Mouse (Mus musculus) ES-Bruce4 (cell line): ENCODE measurements at regions not wholly inside any gene's neighbourhood (a gene's known extent, or its start where the extent isn't known, plus 50 kb on each side); places are given as distances from the start of the nearest gene placed in this dataset.

ENCODE experiments used
- H3K27ac ChIP-seq: 2 replicates; pipeline ENCODE4 v1.5.1; 2012; ENCODE audit warnings: low read length, inconsistent platforms; ENCODE audit not compliant: insufficient read depth
- H3K27me3 ChIP-seq: 2 replicates; pipeline ENCODE4 v1.6.1; 2012; ENCODE audit warnings: mild to moderate bottlenecking, low read length, inconsistent platforms; ENCODE audit not compliant: control insufficient read depth, poor library complexity, insufficient read depth, severe bottlenecking
- H3K36me3 ChIP-seq: 2 replicates; pipeline ENCODE4 v1.6.1; 2012; ENCODE audit warnings: inconsistent platforms, mild to moderate bottlenecking, low read length, moderate library complexity; ENCODE audit not compliant: control insufficient read depth, poor library complexity, insufficient read depth, severe bottlenecking
- H3K4me1 ChIP-seq: one replicate; pipeline ENCODE4 v1.8.1; 2011; ENCODE audit warnings: low read length; ENCODE audit not compliant: control insufficient read depth, insufficient read depth
- H3K4me3 ChIP-seq: 2 replicates; pipeline ENCODE4 v1.5.1; 2011; ENCODE audit warnings: low read depth, mild to moderate bottlenecking, low read length
- H3K9ac ChIP-seq: 2 replicates; pipeline ENCODE4 v1.6.1; 2012; ENCODE audit warnings: low read depth, mild to moderate bottlenecking, inconsistent platforms; ENCODE audit not compliant: poor library complexity, severe bottlenecking
- H3K9me3 ChIP-seq: replicated peaks from 2 replicates; pipeline ENCODE4 v1.6.1; 2012; ENCODE audit warnings: mild to moderate bottlenecking, low read length, inconsistent platforms; ENCODE audit not compliant: control insufficient read depth, poor library complexity, insufficient read depth, severe bottlenecking
- CTCF ChIP-seq: IDR thresholded peaks from one replicate; pipeline ENCODE4 v1.8.1; 2011; ENCODE audit warnings: low read depth, low read length
- EP300 ChIP-seq: IDR thresholded peaks from 2 replicates; pipeline ENCODE4 v1.6.1; 2011; ENCODE audit warnings: low read depth, low read length; ENCODE audit not compliant: insufficient read depth
- POLR2A ChIP-seq: IDR thresholded peaks from one replicate; pipeline ENCODE4 v1.8.1; 2011; ENCODE audit warnings: low read length; ENCODE audit not compliant: insufficient read depth

DNA sequence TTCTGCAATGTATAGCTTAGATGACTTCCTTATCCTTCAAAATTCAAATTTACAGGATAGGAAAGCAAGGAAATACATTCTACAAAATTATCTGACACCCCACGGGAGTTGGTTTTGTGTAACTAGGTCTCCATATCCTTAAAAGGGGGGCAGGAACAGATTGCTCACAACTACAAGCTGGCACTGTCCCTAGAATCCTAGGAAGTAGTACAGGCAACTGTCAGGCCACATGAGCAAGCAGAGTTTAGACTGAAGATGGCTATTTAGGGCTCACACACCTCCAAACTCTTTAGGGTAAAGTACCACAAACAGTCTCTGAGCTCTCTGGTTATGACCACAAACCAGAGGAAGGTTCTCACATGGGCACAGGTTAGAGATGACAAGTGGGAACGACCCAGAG lies 273.5 kb upstream of the 4930412O13Rik start:
- no peaks in the 10 kb centered on the region for H3K27me3 ChIP-seq
- H3K36me3 ChIP-seq = no peaks in the 10 kb centered on the region
- H3K4me3 ChIP-seq = no peak overlapping the region
- no peak overlapping the region for H3K9ac ChIP-seq
- H3K4me1 ChIP-seq = no peaks in the 10 kb centered on the region
- TF ChIP-seq POLR2A = no peak
- no peak for TF ChIP-seq CTCF
- no peak for TF ChIP-seq EP300
- no peaks in the 10 kb centered on the region for H3K9me3 ChIP-seq
- no peak overlapping the region for H3K27ac ChIP-seq

DNA sequence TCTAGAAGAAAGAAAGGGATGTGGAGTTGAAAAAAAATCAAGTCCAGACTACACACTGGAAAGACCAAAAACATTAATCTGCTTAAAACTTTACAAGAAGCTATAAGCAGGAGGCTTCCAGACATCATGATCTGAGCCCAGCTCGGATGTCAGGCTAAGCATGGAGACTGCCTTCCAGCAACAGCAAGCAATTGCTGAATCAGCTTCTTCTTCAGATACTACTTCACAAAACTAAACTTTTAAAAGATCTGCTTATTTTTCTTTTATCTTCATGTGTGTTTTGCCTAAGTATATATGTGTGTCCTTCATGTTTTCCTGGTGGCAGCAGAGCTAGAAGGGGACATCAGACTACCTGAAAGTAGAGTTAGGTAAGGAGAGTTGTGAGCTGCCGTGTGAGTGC lies 266.6 kb upstream of the 4930412O13Rik start:
- Histone ChIP-seq H3K27me3 (no peaks in the 10 kb centered on the region), H3K9ac (no peak overlapping the region), H3K27ac (no peak overlapping the region), H3K9me3 (peaks cover 5% of the 10 kb centered on the region), H3K4me3 (no peak overlapping the region), H3K4me1 (no peaks in the 10 kb centered on the region), H3K36me3 (no peaks in the 10 kb centered on the region)
- no peak for TF ChIP-seq POLR2A
- TF ChIP-seq EP300 = no peak

DNA sequence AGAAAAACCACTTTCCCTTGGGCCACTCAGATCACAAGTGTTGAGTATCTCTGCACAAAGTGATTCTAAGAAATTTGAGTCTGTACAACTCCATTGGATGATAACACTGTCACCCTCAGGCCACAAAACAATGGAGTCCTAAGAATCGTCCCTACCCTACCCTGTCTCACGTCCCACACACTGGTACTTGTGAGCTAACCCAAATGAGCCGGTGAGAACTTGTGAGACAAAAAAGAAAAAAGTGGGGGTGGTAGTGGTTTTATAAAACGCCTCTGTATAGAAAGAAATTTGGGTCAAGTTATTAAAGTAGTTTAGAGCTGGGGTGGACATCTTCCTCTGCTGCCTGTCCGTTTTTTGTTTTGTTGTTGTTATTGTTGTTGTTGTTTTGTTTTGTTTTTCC lies 264.8 kb upstream of the 4930412O13Rik start:
- Histone ChIP-seq H3K9ac (no peak overlapping the region), H3K36me3 (no peaks in the 10 kb centered on the region), H3K4me1 (no peaks in the 10 kb centered on the region), H3K4me3 (no peak overlapping the region), H3K9me3 (peaks cover 5% of the 10 kb centered on the region), H3K27me3 (no peaks in the 10 kb centered on the region), H3K27ac (no peak overlapping the region)
- TF ChIP-seq POLR2A (no peak), EP300 (no peak), CTCF (no peak)

DNA sequence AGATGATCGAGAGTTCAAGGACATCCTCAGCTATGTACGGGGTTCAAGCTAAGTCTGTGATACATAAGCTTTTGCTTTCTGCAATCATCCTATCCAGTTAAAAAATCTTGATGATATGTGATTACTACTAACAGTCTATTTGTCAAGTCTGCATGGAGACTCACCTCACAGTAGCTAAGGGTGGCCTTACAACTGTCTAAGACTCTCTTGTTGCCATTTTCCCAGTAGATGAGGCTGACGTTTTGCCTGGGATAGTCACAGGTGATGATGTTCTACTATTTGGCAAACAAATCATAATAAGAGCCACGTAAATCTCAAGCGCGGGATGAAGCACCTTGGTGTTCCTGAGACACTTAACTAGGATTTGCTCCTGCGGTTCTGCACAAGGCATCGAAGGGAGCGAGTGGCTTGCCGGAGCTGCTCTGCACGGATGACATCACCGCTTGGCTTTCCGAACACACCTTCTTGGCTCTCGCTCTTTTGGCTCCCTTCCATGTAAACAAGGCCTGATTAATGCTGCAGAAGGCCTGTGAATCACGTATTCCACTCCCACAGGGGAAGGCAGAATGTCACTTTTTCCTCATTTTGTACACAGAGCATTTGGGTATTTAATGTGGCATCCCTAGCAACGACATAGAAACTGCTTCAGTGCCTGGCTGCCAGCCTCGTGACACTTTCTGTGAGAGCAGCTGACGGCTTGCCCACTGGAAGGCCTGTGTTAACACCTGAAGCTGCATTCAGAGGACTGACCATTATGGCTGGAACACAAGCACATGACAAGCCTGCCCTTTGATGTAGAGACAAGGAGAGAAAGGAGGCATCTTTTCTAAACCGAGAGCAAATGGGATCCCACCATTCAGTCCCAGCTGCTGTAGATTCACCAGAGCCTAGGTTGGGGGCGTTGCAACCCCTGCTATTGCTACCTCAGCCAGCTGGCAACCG lies 260.5 kb upstream of the 4930412O13Rik start:
- TF ChIP-seq POLR2A (no peak), EP300 (no peak), CTCF (no peak)
- Histone ChIP-seq H3K27ac (no peak overlapping the region), H3K4me1 (no peaks in the 10 kb centered on the region), H3K27me3 (no peaks in the 10 kb centered on the region), H3K36me3 (no peaks in the 10 kb centered on the region), H3K4me3 (no peak overlapping the region), H3K9me3 (peaks cover 5% of the 10 kb centered on the region), H3K9ac (no peak overlapping the region)

DNA sequence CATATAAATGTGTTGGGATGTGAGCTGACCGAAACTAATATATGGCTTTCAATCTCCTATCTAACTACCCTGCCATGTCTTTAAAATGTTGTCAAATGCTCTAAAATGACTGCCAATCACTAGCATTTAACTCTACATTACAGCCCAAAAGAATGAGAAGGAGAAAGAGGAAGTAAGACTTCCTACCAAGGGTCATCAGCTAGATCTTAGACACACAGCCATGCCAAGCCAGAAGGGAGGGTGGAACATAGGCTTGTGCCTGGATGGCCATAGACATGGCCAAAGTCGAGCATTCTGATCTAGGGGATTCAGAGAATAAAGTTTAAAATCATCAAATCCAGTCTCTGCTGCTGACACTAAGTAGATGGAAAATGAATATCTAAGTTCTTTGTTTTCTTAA lies 257.4 kb upstream of the 4930412O13Rik start:
- TF ChIP-seq POLR2A = no peak
- TF ChIP-seq CTCF = no peak
- TF ChIP-seq EP300 = no peak
- Histone ChIP-seq H3K36me3 (no peaks in the 10 kb centered on the region), H3K27ac (no peak overlapping the region)

DNA sequence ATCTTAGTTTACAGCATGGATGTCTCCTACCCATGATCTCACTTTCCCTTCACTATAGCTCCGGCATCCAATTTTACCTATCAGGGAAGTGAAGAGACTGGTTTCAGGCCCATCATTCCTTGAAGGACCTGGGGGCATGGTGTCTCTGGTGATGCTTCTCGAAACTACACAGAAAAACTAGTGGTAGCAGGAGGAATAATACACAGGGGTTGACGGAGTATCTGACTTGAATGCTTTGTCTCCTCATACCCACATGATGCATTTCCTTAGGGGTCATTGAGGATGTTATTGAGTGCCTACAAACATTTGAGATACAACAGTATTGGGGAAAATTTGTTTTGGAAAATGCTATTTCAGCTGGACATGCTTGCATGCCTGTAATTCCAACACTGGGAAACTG lies 253.0 kb upstream of the 4930412O13Rik start:
- Histone ChIP-seq H3K36me3 (no peaks in the 10 kb centered on the region), H3K9ac (no peak overlapping the region), H3K27ac (no peak overlapping the region), H3K27me3 (no peaks in the 10 kb centered on the region), H3K9me3 (no peaks in the 10 kb centered on the region), H3K4me3 (no peak overlapping the region), H3K4me1 (no peaks in the 10 kb centered on the region)
- TF ChIP-seq POLR2A = no peak
- TF ChIP-seq CTCF = no peak
- TF ChIP-seq EP300 = no peak

More for the DNA sequence above, 257.4 kb upstream of the 4930412O13Rik start:
- Histone ChIP-seq H3K4me3 (no peak overlapping the region), H3K27me3 (no peaks in the 10 kb centered on the region), H3K9ac (no peak overlapping the region), H3K9me3 (peaks cover 1% of the 10 kb centered on the region; the same call in 1 of the 2 replicates), H3K4me1 (no peaks in the 10 kb centered on the region)
